Mouse (Mus musculus) gastrocnemius, adult 2 months (tissue): ENCODE data around the gene Ccl22. TPM values are rescaled to one million over a fixed set of nuclear protein-coding genes. Genes with fewer than 3 reads are reported as not detected.

Experiments
- DNase-seq: peaks from one replicate; pipeline ENCODE4 v3.0.0; 2022
- H3K27ac ChIP-seq: fragments of 200-600 bp; 2 replicates; pipeline ENCODE4 v1.8.1; 2022; ENCODE audit warnings: mild to moderate bottlenecking
- H3K4me3 ChIP-seq: fragments of 200-600 bp; 2 replicates; pipeline ENCODE4 v1.8.1; 2022; ENCODE audit warnings: mild to moderate bottlenecking, moderate library complexity
- CTCF ChIP-seq: fragments of 200-600 bp; IDR thresholded peaks from 2 replicates; pipeline ENCODE4 v1.8.1; 2022; ENCODE audit warnings: antibody characterized with exemption, mild to moderate bottlenecking, moderate library complexity
- intact Hi-C: fragments of 180-260 bp; cut with DNase I; formaldehyde crosslinking; loops from one replicate; pipeline ENCODE4 v1.15.1; 2025
- total RNA-seq, 2 experiments: library from RNA; stranded (reverse); gene quantifications; 2 replicates each; pipeline ENCODE4 v1.2.3; 2021

Gene Ccl22
- total RNA-seq, 2 experiments from 2014 or later, result not detected

DNA sequence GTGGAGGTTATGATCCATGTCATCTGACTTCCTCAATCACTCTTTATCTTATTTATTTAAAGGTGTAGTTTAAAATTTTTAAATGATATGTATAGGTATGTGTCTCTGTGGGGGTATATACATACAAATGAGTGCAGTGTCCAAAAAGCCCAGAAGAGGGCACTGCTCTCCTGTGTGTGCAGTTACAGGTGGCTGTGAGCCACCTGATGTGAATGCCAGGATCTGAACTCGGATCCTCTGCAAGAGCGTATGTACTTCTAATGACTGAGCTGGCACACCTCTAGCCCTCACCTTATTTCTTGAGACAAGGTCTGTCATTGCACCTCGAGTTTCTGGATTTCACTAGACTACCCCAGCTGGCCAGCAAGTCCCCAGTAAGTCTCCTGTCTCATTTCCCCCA, 4.8 kb upstream of the Ccl22 start:
- no peak for TF ChIP-seq CTCF
- intact Hi-C loops, result no loop called here
- DNase-seq, result no peak
- Histone ChIP-seq H3K27ac (no peak overlapping the region), H3K4me3 (no peak overlapping the region)

GRCm38 (mm10) chr8:94741726-94742125, 3.7 kb upstream of the Ccl22 start:
- no peak overlapping the region for H3K27ac ChIP-seq
- intact Hi-C loops, result no loop called here
- no peak for TF ChIP-seq CTCF
- no peak overlapping the region for H3K4me3 ChIP-seq
- DNase-seq, result no peak

DNA sequence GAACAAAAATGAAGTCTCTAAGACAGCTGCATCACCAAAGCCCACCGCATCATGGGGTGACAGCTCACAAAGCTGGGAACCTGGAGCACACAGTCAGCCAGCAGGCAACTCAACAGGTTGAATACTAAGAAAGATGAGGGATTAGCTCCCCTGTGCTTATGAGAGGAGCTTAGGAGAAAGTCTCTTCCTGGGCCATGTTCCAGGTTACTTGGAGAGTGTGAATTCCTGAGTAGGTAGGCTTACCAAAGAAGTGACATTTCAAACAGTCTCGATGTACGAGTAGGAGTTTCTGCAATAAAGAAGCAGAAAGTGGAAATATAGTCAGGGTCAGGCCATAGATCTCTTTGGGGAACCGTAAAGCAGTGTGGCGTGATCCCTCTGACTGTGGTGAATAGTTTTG, 906 bp upstream of the Ccl22 start:
- intact Hi-C loops, result no loop called here
- DNase-seq, result no peak
- TF ChIP-seq CTCF, result no peak
- H3K4me3 ChIP-seq, result no peak overlapping the region
- no peak overlapping the region for H3K27ac ChIP-seq

GRCm38 (mm10) chr8:94744972-94745371, 418 bp upstream of the Ccl22 start:
- no peak for DNase-seq

GRCm38 (mm10) chr8:94746832-94747231, 1.4 kb downstream of the Ccl22 start:
- no peak overlapping the region for H3K27ac ChIP-seq
- intact Hi-C loops, result no loop called here
- TF ChIP-seq CTCF, result no peak

More at GRCm38 (mm10) chr8:94744972-94745371, 418 bp upstream of the Ccl22 start:
- Histone ChIP-seq H3K27ac (no peak overlapping the region), H3K4me3 (no peak overlapping the region)
- TF ChIP-seq CTCF, result no peak
- intact Hi-C loops, result no loop called here

DNA sequence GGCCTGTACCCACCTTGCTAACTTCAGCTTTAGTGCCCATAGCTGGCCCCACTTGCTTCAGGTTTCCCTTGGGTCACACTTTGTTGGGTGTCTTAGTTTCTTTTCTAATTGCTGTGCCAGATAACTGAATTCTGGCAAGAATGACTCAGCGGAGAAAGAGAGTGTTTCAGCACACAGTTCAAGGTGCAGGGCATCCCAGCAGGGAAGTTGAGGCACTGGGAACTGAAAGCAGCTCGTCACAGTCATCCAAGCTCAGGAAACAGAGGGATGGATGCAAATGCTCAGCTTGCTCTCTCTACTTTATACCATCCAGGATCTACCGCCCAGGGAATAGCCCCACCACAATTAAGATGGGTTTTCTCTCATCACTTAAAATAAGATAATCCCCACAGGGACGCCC, 3.0 kb downstream of the Ccl22 start:
- Histone ChIP-seq H3K27ac (no peak overlapping the region), H3K4me3 (no peak overlapping the region)
- DNase-seq, result no peak
- intact Hi-C loops, result no loop called here
- TF ChIP-seq CTCF, result no peak

More at GRCm38 (mm10) chr8:94746832-94747231, 1.4 kb downstream of the Ccl22 start:
- no peak overlapping the region for H3K4me3 ChIP-seq
- DNase-seq, result no peak

- DNase-seq, result no peak
- Histone ChIP-seq H3K4me3 (no peak overlapping the region), H3K27ac (no peak overlapping the region)
- intact Hi-C loops, result no loop called here
- TF ChIP-seq CTCF, result no peak
Measured at GRCm38 (mm10) chr8:94749942-94750341, 4.6 kb downstream of the Ccl22 start.

- intact Hi-C loops, result no loop called here
- no peak for DNase-seq
- no peak for TF ChIP-seq CTCF
- Histone ChIP-seq H3K4me3 (no peak overlapping the region), H3K27ac (no peak overlapping the region)
Measured at GRCm38 (mm10) chr8:94751023-94751849, 5.8 kb downstream of the Ccl22 start.

DNA sequence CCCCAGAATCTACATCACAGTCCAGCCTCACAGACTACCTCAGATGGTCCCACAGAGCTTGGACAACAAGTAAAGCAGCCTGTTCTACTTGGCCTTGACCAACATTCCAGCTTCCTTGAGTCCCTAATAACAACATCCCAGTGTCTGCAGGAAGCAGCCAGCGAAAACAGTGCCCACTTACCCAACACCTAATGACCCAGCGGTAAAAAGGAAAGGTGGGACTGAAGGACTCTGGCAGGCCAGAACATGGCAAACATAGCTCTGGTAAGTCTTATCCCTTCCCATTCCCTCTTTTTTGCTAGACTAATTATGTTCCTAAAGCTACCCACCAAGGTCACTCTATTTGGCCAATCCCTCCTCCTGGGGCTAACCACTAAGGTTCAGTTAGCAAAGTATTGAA, 8.6 kb downstream of the Ccl22 start:
- intact Hi-C loops, result no loop called here
- Histone ChIP-seq H3K27ac (no peak overlapping the region), H3K4me3 (no peak overlapping the region)
- no peak for DNase-seq
- TF ChIP-seq CTCF, result no peak

GRCm38 (mm10) chr8:94754486-94754885, 9.1 kb downstream of the Ccl22 start:
- no peak overlapping the region for H3K4me3 ChIP-seq
- no peak overlapping the region for H3K27ac ChIP-seq
- intact Hi-C loops, result no loop called here
- TF ChIP-seq CTCF, result no peak
- no peak for DNase-seq

DNA sequence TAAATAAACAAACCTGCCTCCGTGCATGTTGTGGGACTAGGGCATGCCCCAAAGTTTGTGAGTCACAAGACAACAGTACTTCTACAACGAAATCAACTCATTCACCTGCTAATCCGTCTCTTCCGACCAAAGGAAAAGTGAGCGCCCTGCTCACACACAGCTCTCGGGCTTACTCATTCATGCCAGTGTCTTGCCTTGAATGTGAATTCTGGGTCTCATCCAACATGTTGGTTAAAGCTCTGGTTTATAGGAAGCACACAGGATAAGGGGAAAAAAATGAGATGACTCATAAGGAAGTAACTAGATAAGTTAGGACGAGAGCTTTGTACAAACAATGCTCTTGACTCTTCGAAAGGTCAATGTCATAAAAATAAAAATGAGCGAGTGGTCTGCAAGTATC, 21.6 kb downstream of the Ccl22 start:
- no peak for TF ChIP-seq CTCF
- no peak overlapping the region for H3K27ac ChIP-seq
- intact Hi-C loops, result no loop called here
- no peak for DNase-seq
- H3K4me3 ChIP-seq, result no peak overlapping the region

DNA sequence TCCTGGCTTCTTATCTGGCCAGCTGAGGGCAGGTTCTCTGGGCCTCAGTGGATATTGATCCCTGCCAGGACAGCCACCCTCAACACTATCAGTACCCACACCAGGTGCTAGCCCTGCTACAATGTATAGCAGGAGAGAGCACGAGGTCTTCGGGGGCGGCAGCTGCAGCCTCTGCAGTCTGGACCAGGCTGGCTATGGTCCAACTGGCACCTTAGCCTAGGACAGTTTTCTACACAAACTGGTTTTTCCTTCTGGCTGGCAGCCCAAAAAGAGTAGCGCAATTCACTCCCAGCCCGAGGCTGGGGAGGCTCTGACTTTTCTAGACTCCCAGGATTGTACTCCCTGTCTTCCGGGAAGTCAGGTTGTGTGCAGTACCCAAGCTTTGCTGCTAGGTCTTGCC, 25.6 kb downstream of the Ccl22 start:
- Histone ChIP-seq H3K27ac (no peak overlapping the region), H3K4me3 (no peak overlapping the region)
- intact Hi-C loops, result no loop called here
- TF ChIP-seq CTCF, result no peak
- DNase-seq, result no peak

DNA sequence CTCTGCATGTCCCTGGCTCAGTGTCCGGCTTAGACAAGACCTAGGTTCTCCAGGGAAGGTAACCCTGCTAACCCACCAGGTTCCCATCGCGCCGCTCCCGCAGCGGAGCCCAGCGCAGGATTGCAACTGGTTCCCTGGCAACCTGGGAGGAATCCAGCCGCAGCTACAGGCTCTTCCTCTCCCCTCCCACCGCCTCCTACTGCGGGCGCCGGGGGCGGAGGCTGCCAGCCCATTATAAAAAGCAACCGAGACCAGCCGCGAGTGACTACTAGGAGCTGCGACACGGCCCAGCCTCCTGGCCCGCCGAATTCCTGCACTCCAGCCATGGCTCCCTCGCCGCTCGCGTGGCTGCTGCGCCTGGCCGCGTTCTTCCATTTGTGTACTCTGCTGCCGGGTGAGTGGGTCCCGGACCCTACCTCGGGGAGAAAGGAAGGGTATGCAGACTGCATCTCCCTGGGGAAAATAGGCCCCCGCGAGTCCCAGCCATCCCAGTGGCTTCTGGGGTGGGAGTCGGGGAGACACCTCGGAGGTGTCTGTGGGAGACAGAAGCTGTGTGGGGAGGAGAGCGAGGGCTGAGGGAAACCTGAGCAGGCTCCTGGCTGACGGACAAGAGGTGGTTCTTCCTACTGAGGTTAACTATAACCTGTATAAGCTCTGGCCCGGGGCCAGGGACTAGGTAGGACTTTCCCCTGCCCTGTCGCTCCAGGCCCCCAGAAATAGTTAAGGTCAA, 26.7 kb downstream of the Ccl22 start, which contains the start of gene Cx3cl1:
Cx3cl1 (plus strand) TSS at position 69 of the 730 bp plus-strand sequence.
- DNase-seq, result peak; percentile 79
- peak within 1 kb of the TSS; percentile 81 for H3K4me3 ChIP-seq
- H3K27ac ChIP-seq, result peak within 1 kb of the TSS; percentile 76
- no peak for TF ChIP-seq CTCF
- intact Hi-C loops, result no loop called here
